Mouse (Mus musculus) liver, embryonic 15.5 days (tissue): ENCODE results near the gene Ndufc1. TPM values are rescaled to one million over a fixed set of nuclear protein-coding genes. Genes with fewer than 3 reads are reported as not detected.
"Not testable (repeated sequence)": the region's sequence is repeated elsewhere in the genome, so short reads cannot be mapped to it uniquely, and the experiment has no call there.

ENCODE experiments used
- ATAC-seq: fragments of 200-750 bp; cut with Nextera tagmentation; 2 replicates; pipeline ENCODE4 v1.8.0; 2017; ENCODE audit warnings: moderate number of reproducible peaks, mild to moderate bottlenecking, moderate library complexity; ENCODE audit not compliant: insufficient read depth
- H3K27ac ChIP-seq: fragments of 300-500 bp; sonication (generic); replicated peaks from 2 replicates; pipeline ENCODE4 v1.5.1; 2015; ENCODE audit warnings: mild to moderate bottlenecking, inconsistent platforms
- H3K27me3 ChIP-seq: fragments of 300-500 bp; sonication (generic); 2 replicates; pipeline ENCODE4 v1.6.1; 2015; ENCODE audit warnings: mild to moderate bottlenecking, inconsistent platforms
- H3K36me3 ChIP-seq: fragments of 300-500 bp; sonication (generic); replicated peaks from 2 replicates; pipeline ENCODE4 v1.6.1; 2015; ENCODE audit warnings: moderate library complexity, mild to moderate bottlenecking, inconsistent platforms
- H3K4me1 ChIP-seq: fragments of 300-500 bp; sonication (generic); replicated peaks from 2 replicates; pipeline ENCODE4 v1.6.1; 2015; ENCODE audit warnings: inconsistent platforms
- H3K4me2 ChIP-seq: fragments of 300-500 bp; sonication (generic); 2 replicates; pipeline ENCODE4 v1.6.1; 2015; ENCODE audit warnings: moderate library complexity, mild to moderate bottlenecking, inconsistent platforms
- H3K4me3 ChIP-seq: fragments of 300-500 bp; sonication (generic); replicated peaks from 2 replicates; pipeline ENCODE4 v1.5.1; 2015; ENCODE audit warnings: mild to moderate bottlenecking, inconsistent platforms
- H3K9ac ChIP-seq: fragments of 300-500 bp; sonication (generic); 2 replicates; pipeline ENCODE4 v1.6.1; 2015; ENCODE audit warnings: moderate library complexity, mild to moderate bottlenecking, inconsistent platforms
- H3K9me3 ChIP-seq: fragments of 300-500 bp; sonication (generic); replicated peaks from 2 replicates; pipeline ENCODE4 v1.6.1; 2016; ENCODE audit warnings: inconsistent platforms
- WGBS: fragments of 180-500 bp; shearing (Covaris S2); methylation state at CpG from one replicate; pipeline ENCODE4 v1.1.7; 2015; ENCODE audit warnings: mixed read lengths; ENCODE audit not compliant: insufficient replicate concordance; 5-methylcytosine and 5-hydroxymethylcytosine counted together
- polyA plus RNA-seq: library from polyadenylated mRNA; unstranded; fragments of >200 nt; fragmentation: Nextera tagmentation; extraction: Ambion mirVana; gene quantifications from 2 replicates; pipeline ENCODE4 v1.2.1, GENCODE M21; 2015

Ndufc1 gene
- polyA plus RNA-seq, 1 experiment from 2014 or later = 386 TPM

GRCm38 (mm10) chr3:51396219-51397068, 12.3 kb downstream of the Ndufc1 start, which contains the start of gene Mgarp:
Gene Mgarp, minus strand, starts transcription at chr3:51396738.
- peak; percentile 90 for ATAC-seq
- peak within 1 kb of the TSS; percentile 56 for H3K9ac ChIP-seq
- H3K9me3 ChIP-seq = no peaks in the 10 kb centered on the region
- H3K36me3 ChIP-seq = no peaks in the 10 kb centered on the region
- peak within 1 kb of the TSS; percentile 68 for H3K4me3 ChIP-seq
- H3K4me2 ChIP-seq = peak within 1 kb of the TSS; percentile 85
- peaks cover 18% of the 10 kb centered on the region for H3K4me1 ChIP-seq
- no peak within 1 kb of the TSS; the same call in 1 of the 2 replicates for H3K27ac ChIP-seq
- H3K27me3 ChIP-seq = peaks cover 39% of the 10 kb centered on the region
- 3% methylated on average over 41 of the region's 41 CpGs for WGBS

GRCm38 (mm10) chr3:51395461-51396145, 13.2 kb downstream of the Ndufc1 start:
- Histone ChIP-seq H3K27me3 (peaks cover 42% of the 10 kb centered on the region), H3K9ac (no peak overlapping the region), H3K4me1 (peaks cover 18% of the 10 kb centered on the region), H3K4me2 (peak overlapping the region; percentile 85), H3K27ac (no peak overlapping the region), H3K9me3 (no peaks in the 10 kb centered on the region), H3K4me3 (peak overlapping the region; percentile 68), H3K36me3 (no peaks in the 10 kb centered on the region)
- ATAC-seq = no peak
- WGBS = 35% methylated on average over 19 of the region's 19 CpGs

DNA sequence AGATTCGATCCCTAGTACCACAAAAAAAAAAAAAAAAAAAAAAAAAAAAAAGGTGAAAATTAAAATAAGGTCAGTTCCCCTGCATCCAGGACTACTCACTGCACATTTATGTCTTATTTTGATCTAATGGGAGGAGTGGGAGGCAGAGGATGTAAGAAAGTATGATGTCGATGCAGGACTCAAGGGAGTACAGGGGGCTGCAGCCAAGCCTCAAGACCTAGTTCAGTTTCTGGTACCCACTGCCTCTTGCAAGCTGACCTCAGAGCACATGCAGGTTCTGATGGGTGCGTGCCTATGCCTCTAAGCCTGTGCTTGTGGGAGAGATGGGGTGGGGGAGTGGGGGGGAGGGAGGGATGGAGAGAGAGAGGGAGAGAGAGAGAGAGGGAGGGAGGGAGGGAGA, 13.9 kb downstream of the Ndufc1 start:
- Histone ChIP-seq H3K27ac (no peak overlapping the region), H3K9me3 (no peaks in the 10 kb centered on the region), H3K36me3 (no peaks in the 10 kb centered on the region), H3K9ac (no peak overlapping the region), H3K4me2 (no peak overlapping the region), H3K4me1 (peaks cover 22% of the 10 kb centered on the region), H3K4me3 (no peak overlapping the region), H3K27me3 (peaks cover 42% of the 10 kb centered on the region)
- whole genome bisulfite sequencing = 60% methylated on average over 3 of the region's 3 CpGs
- no peak for ATAC-seq

GRCm38 (mm10) chr3:51393651-51394050, 15.1 kb downstream of the Ndufc1 start:
- H3K27ac ChIP-seq = no peak overlapping the region
- H3K27me3 ChIP-seq = peaks cover 32% of the 10 kb centered on the region
- 79% methylated on average over 2 of the region's 2 CpGs for WGBS
- H3K9me3 ChIP-seq = no peaks in the 10 kb centered on the region
- H3K4me2 ChIP-seq = no peak overlapping the region
- no peak for ATAC-seq
- H3K36me3 ChIP-seq = no peaks in the 10 kb centered on the region
- H3K4me1 ChIP-seq = peaks cover 35% of the 10 kb centered on the region
- no peak overlapping the region for H3K9ac ChIP-seq
- no peak overlapping the region for H3K4me3 ChIP-seq

DNA sequence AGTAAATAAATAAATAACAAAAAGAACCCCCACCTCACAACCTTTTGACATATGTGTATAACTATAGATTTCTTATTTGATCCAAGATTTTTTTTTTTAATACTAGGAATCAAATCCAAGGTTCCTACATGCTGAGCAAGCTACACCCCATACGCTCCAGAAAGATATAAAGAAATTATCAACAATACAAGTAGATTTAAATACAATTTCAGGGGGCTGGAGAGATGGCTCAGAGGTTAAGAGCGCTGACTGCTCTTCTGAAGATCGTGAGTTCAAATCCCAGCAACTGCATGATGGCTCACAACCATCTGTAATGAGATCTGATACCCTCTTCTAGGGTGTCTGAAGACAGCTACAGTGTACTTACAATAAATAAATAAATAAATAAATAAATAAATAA, 15.8 kb downstream of the Ndufc1 start:
- H3K36me3 ChIP-seq, H3K9ac ChIP-seq, ATAC-seq, H3K9me3 ChIP-seq, H3K27ac ChIP-seq, H3K4me3 ChIP-seq, H3K4me2 ChIP-seq: not testable (repeated sequence)
- Histone ChIP-seq H3K4me1 (peaks cover 39% of the 10 kb centered on the region), H3K27me3 (peaks cover 30% of the 10 kb centered on the region)
- 76% methylated on average over 3 of the region's 3 CpGs for WGBS

- Histone ChIP-seq H3K4me3 (no peak overlapping the region), H3K4me1 (peaks cover 48% of the 10 kb centered on the region), H3K27ac (no peak overlapping the region), H3K4me2 (no peak overlapping the region), H3K9me3 (no peaks in the 10 kb centered on the region), H3K27me3 (peaks cover 17% of the 10 kb centered on the region), H3K9ac (no peak overlapping the region), H3K36me3 (no peaks in the 10 kb centered on the region)
- no peak for ATAC-seq
- 86% methylated on average over 5 of the region's 5 CpGs for WGBS
Observed at GRCm38 (mm10) chr3:51391591-51391990, 17.2 kb downstream of the Ndufc1 start.

DNA sequence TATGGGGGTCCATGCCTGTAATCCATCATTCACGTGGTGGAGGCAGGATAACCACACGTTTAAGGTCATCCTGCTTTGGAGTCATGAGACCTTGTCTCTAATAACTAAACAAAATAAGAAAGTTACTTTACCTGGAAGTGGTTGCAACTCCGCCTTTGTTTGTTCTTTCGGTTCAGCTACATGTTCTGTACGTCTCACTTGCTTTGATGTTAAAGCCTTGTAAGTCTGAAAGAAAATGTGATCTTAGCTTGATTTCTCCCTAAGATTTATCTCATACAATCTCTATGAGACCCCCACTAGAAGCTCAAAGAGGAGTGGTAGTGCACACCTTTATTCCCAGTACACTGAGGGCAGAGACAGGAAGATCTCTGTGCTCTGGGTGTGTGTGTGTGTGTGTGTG, 17.7 kb downstream of the Ndufc1 start:
- Histone ChIP-seq H3K9ac (no peak overlapping the region), H3K36me3 (no peaks in the 10 kb centered on the region), H3K27ac (no peak overlapping the region), H3K27me3 (peaks cover 12% of the 10 kb centered on the region), H3K4me2 (no peak overlapping the region), H3K9me3 (no peaks in the 10 kb centered on the region), H3K4me3 (no peak overlapping the region), H3K4me1 (peaks cover 44% of the 10 kb centered on the region)
- no peak for ATAC-seq
- WGBS = 73% methylated on average over 5 of the region's 5 CpGs

DNA sequence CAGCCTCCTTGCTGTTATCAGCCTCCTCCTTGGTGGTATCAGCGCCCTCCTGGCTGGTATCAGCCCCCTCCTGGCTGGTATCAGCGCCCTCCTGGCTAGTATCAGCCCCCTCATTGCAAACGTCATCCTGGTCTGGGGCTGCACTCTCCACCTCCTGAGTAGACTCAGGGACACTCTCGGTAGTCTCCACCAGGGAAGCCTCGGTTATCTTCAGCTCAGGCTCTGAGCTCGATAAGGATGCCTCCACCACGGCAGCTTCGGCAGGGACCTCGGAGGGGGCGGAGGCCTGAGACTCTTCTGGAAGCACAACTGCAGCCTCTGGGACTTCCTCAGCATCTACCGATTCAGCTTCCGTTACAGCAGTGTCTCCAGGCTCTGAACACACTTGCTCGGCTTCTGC, 19.9 kb downstream of the Ndufc1 start:
- Histone ChIP-seq H3K27me3 (0 out of 2 replicates have a peak, but pooled peaks cover 3% of the 10 kb centered on the region), H3K4me2 (peak overlapping the region; percentile 79), H3K9ac (peak overlapping the region; percentile 53), H3K9me3 (no peaks in the 10 kb centered on the region), H3K27ac (peak overlapping the region; percentile 75), H3K36me3 (no peaks in the 10 kb centered on the region), H3K4me1 (peaks cover 35% of the 10 kb centered on the region), H3K4me3 (peak overlapping the region; percentile 49)
- ATAC-seq = peak; percentile 97
- WGBS = 2% methylated on average over 13 of the region's 13 CpGs

DNA sequence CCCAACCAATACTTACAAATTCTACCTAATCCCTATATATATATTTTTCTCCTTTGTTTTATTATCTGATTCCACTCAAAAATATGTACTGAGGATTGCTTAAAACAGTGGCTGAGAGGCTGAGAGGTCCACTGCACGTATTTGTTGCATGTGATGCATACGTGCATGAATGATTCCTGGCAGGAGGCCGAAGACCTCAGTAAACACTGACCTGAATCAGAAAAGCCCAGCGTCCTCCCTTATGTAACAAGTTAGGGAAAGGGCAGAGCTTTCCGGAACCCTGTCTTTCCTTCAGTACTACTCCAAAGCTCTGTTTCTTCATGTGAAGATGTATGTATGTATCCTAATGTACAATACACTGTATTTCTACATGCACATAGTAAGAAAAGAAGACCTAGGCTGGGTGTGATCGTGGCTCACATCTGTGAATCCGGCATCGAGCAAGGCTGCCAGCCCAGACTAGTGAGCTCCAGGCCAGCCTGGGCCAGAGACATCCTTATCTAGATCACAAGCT, 20.9 kb downstream of the Ndufc1 start:
- Histone ChIP-seq H3K9me3 (no peaks in the 10 kb centered on the region), H3K27me3 (0 out of 2 replicates have a peak, but pooled peaks cover 3% of the 10 kb centered on the region), H3K9ac (peak overlapping the region; percentile 13; the same call in 1 of the 2 replicates), H3K27ac (0 out of 2 replicates have a peak overlapping the region, but pooled peaks have one; percentile 35), H3K4me1 (peaks cover 35% of the 10 kb centered on the region), H3K36me3 (no peaks in the 10 kb centered on the region), H3K4me3 (peak overlapping the region; percentile 16), H3K4me2 (peak overlapping the region; percentile 46)
- no peak for ATAC-seq
- WGBS = 55% methylated on average over 8 of the region's 8 CpGs

- 0 out of 2 replicates have a peak, but pooled peaks cover 3% of the 10 kb centered on the region for H3K27me3 ChIP-seq
- ATAC-seq = no peak
- no peak overlapping the region for H3K9ac ChIP-seq
- H3K4me2 ChIP-seq = no peak overlapping the region
- H3K9me3 ChIP-seq = no peaks in the 10 kb centered on the region
- H3K27ac ChIP-seq = no peak overlapping the region
- no peak overlapping the region for H3K4me3 ChIP-seq
- 64% methylated on average over 3 of the region's 3 CpGs for WGBS
- peaks cover 35% of the 10 kb centered on the region for H3K4me1 ChIP-seq
- H3K36me3 ChIP-seq = no peaks in the 10 kb centered on the region
Observed at GRCm38 (mm10) chr3:51387134-51387451, 21.7 kb downstream of the Ndufc1 start.
